Mouse (Mus musculus): ENCODE results near the gene Dbndd1.
"Not testable (repeated sequence)": the region's sequence is repeated elsewhere in the genome, so short reads cannot be mapped to it uniquely, and the experiment has no call there.

GRCm38 (mm10) chr8:123474549-123474948 is 40.7 kb downstream of the Dbndd1 start:
- not testable (repeated sequence) for TF ChIP-seq CTCF (IDR thresholded peaks at IDR 0.05; ENCODE audit: extremely low read depth, insufficient read length, insufficient replicate concordance, low read depth, low read length); POLR2A (IDR thresholded peaks at IDR 0.05; ENCODE audit: low read depth, low read length)
